Mouse (Mus musculus) retina, embryonic 14.5 days (tissue): ENCODE measurements at regions not wholly inside any gene's neighbourhood (a gene's known extent, or its start where the extent isn't known, plus 50 kb on each side); places are given as distances from the start of the nearest gene placed in this dataset.
"Not testable (repeated sequence)": the region's sequence is repeated elsewhere in the genome, so short reads cannot be mapped to it uniquely, and the experiment has no call there.

ENCODE experiments used
- DNase-seq: peaks from one replicate; pipeline ENCODE4 v3.0.0-alpha.2; 2015; ENCODE audit warnings: low spot score

DNA sequence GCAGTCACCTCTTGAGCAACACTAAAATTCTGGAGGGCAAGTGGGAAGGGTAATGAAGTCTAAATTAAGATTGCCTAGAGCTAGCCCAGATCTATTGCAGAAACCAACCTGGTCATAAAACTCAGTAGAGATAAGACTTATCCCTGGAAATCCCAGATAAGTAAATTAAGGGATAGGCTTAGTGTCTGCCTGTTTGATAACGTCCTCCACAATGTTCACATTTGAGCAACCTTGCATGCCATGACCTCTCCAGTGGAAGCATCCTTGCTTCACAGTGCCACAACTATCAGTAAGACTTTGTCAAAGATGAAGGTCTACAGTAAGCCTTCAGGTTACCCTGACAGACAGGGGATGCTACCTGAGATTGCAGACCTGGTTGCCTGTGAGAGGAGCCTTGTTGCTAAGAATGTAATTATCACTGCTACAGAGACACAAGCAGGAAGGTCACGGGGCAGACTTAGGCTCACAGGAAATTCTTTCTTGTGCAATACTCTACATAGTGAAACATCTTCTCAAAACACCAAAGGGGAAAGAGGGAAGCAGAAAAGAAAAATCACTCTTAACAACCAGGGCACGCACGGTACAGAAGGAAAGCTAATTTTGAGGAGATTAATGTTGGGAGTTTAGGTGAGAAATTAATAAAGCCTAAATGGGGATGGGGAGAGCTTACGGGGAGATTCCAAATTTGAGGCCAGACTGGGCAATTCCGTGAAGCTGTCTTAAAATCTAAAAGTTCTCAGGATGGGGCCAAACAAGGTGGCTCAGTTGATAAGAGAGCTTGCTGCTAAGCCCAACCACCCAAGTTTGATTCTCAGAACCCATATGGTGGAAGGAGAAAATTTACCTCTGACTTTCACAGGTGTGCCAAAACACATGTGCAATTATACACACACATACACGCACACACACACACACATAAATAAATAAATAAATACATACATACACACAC lies 56.9 kb upstream of the Prdm9 start:
- no peak for DNase-seq

DNA sequence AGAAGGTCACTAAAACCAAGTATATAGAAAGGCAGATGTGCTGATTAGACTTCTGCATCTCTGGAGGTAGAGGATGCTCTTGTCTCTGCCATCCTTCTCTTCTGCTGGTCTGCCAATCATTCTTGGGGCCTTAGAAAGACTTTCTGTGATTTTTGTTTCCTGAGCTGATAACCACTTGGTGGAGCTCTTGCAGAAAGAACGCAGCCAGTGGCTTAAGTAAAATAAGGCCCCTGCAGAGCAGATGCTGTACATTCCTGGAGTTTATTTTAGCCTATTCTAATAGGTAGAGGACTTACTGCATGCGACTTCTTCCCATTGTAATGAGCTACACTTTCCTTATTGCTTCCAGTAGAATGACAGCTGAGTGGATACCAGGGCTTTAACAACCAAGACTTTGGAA lies 58.8 kb upstream of the Prdm9 start:
- DNase-seq: peak; percentile 55

DNA sequence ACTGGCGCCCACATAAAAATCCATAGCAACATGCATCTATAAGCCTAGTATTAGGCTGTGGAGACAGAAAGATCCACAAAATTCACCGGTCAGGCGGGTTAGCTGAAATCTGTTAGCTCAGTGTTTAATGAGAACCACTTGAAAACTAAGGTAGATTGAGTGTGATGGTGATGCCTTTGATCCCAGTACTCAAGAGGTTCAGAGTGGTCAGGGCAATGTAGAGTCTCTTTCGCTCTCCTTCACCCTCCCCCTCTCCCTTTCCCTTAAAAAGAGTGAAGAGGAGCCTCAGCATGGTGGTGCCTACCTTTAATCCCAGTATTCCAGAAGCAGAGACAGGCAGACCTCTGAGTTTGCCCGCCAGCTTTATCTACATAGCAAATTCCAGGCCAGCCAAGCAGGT lies 66.6 kb upstream of the Prdm9 start:
- DNase-seq: no peak

DNA sequence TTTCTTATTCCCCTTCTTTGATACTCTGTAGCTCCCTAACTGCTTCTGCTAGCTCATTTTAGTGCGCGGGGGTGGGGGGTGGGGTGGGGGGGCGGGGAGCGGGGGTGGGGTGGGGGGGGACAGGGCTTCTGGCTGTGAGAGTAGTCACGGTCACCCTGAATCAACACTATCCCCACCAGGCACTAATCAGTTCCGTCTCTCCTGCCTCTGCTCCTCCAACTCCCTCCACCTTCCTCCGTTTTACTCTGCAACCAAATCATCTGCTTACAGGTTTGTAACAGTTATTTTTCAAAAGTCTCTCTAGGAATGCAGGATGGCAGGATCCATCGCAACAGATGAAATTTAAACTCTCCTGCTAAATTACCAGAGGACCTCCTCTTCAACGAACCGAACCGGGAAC lies 67.5 kb upstream of the Prdm9 start:
- DNase-seq: no peak

DNA sequence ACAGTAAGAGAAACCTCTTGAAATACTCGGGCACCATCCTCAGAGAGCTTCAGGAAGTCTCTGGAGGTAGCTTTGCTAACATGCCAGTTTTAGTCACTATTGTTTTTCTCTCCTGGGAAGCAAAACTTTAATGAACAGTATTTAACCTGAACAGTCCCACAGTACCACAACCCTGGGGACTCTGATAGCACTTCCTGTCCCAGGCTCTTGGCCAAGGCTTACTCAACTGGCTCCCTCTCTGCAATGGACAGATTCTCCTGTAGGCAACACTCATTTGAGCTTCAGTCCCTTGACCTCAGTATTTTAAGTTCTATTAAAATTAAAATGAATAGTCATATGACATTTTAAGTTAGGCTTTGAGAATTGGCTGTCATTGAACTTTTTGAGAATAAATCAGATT lies 67.9 kb upstream of the Prdm9 start:
- DNase-seq: no peak

DNA sequence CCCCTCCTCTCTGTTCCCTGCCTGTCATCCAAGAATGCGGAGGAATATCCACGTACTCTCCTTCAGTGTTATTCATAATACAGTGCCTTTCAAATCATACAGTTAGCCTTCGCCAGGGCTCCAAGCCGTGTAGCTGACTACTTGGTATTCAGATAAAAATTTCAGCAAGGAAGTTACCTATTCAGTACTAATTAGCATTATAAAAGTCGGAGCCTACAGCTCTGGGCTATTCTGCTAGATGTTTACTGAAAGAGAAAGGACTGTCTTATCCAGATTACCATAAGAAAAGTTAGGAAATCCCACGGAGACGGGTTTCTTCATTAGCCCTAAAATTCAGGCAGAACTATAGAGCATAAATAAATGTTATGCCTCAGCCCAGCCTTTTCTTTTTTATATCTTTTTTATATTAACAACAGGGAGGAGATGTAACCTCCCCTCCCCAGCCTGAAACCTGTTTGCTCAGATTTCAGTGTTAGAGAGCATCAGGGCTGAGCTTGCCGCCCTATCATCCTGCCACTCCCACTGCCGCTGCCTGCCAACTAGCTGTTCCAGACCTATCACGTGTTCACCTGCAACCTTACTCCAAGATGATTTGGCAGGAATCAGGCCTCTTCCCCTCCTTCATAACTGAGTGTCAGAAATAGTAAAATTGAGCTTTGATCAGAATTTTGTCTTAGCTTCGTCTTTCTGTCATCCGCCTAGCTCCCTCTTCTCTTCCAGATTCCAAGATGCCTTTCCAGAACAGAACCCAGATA lies 65.5 kb upstream of the Chd1 start:
- not testable (repeated sequence) for DNase-seq

DNA sequence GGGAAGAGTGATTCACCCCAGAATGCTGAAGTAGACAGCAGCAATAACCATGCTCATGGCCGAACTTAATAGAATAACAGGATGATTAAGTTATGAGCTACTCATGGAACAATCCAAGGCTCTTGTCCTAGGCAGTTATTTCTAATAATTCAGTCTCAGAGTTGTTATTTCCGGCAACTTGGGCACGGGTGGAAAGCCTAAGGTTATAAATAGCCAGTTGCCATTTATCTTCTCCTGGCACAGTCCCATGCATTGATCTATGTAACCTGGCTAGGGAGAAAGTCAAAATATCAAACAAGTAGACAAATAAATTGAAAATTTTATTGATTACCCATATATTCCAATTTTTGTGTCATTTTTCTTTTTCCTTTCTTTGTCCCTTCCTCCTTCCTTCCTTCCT lies 64.0 kb upstream of the Chd1 start:
- DNase-seq: no peak

DNA sequence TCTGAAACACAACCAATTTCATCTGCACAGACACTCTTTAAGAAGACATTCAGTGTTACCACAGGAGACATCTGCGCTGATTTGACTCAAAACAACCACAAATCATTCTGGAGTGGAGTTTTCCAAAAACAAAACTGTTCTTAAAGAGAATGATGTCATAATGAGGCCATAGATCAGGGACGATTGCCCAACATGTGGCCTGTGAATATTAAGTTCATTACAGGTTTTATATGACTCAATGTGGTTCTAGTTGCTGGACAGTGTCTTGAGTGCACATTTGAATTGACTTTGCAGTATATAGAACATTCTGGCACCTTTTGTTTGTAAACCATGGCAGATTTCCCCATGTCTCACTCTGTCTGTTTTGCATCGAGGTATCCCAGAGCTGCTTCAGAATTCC lies 63.0 kb upstream of the Chd1 start:
- no peak for DNase-seq

DNA sequence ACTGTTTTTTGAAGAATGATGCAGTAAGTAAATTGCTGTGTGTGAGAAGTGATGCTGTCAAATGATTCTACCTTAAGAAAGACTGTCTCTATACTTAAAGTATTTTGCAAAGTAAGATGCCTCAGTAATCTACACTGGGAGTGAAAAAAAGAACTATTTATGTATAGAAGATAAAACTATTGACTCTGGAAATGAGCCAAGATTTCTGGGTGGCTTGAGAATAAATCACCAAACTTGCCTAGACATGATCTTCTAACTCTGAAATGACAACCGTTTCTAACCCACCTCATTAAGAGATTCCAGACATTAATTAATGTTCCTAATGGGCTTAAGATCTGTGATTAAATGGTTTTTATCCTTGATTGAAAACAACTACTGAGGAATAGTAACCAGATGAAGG lies 58.0 kb upstream of the Chd1 start:
- no peak for DNase-seq

DNA sequence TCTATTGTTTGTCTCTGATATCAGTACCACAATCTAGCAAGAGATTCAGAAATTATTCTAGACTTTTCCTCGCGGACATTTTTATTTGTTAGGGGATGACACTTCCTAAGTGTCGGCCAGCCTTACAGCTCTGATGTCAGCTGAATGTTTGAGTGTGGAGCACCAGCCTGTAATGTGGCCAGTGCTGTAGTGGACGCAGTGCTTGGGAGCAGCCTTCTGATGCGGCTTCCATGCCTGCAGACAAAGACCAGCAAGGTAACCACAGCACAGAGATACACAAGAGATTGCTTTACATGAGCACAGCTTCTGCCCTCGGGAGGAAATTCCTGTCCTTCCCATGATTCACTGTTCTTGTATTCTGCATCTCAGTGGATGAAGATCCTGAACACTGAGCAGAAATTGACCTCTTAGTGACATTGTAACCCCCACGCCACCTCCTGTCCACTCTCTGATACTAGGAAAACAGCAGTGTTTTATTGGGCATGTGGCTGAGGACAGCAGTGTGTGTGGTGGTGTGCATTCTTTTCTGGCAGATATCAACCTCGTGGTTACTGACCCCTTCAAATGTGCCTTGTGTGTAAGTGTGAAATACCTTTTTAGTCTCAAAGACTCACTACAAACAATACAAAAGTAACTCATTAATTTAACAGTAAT lies 54.6 kb upstream of the Chd1 start:
- no peak for DNase-seq

DNA sequence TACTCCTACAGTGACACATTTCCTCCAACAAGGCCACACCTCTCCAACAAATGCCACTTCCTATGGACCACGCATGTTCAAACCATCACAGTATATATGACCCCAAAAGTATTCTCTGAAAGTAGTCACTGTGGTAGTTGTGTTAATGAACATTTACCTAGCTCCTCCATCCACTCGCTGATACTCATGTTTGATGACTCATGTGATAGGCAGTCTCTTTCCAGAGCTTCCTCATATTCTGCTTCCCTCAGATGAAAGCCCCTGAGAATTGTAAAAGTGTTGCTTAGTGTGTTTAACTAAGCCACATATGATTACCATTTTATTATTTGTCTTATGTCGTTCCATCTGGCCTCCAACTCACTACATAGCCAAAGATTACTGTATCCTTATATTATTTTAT lies 52.9 kb upstream of the Chd1 start:
- no peak for DNase-seq
